Mouse (Mus musculus) left cerebral cortex, postnatal 14 days (tissue): ENCODE results near the gene Rbm25. TPM values are rescaled to one million over a fixed set of nuclear protein-coding genes. Genes with fewer than 3 reads are reported as not detected.
A peak's percentile ranks its signal among the peaks of the same experiment; 100 is the strongest.
"Not testable (repeated sequence)": the region's sequence is repeated elsewhere in the genome, so short reads cannot be mapped to it uniquely, and the experiment has no call there.

Experiments used
- DNase-seq, 2 experiments: peaks; one replicate each; pipeline ENCODE4 v3.0.0; 2021 to 2022; ENCODE audit warnings: low spot score in 2 of 2, mixed read lengths in 1 of 2
- intact Hi-C: fragments of 180-260 bp; cut with DNase I; formaldehyde crosslinking; loops from one replicate; pipeline ENCODE4 v1.15.1; 2025
- long read RNA-seq, 2 experiments: library from polyadenylated mRNA; stranded (forward); transcript quantifications; one replicate each; pipeline ENCODE4 v2.0.0; 2021
- total RNA-seq, 2 experiments: library from RNA; stranded (reverse); gene quantifications; 2 replicates each; pipeline ENCODE4 v1.2.3; 2021

The Rbm25 gene
- total RNA-seq: 100 to 1,000 TPM; 114 to 119 TPM
- long read RNA-seq, experiment 1, full-length matches to known transcripts: 42 of 69 reads
- long read RNA-seq, experiment 1, partial matches to known transcripts: 11 of 69 reads
- long read RNA-seq, experiment 1, other reads (novel, unspliced or antisense): 16 of 69 reads
- long read RNA-seq, experiment 2, full-length matches to known transcripts: 35 of 53 reads
- long read RNA-seq, experiment 2, partial matches to known transcripts: 11 of 53 reads
- long read RNA-seq, experiment 2, other reads (novel, unspliced or antisense): 7 of 53 reads

DNA sequence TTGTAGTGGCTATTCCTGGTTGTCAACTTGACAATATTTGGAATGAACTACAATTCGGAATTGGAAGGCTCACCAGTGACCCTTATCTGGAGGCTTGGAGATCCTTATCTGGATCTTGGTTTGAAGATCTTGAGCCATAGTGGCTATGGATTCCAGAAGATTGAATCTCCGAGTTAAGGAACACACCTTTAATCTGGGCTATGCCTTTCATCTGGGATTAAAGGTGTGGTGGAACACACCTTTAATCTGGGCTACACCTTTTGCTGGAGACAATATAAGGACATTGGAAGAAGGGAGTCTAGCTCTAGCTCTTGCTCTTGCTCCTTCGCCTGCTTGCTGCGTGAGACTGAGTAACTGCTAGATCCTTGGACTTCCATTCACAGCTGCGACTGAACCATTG lies at the start of gene Rbm25:
Gene Rbm25 (plus strand): TSS at position 301 of the 400 bp plus-strand sequence.
- intact Hi-C loops: not testable (repeated sequence)

GRCm38 (mm10) chr12:83582106-83582505 lies 48.9 kb upstream of the Rbm25 start:
- no peak for DNase-seq
- intact Hi-C loops: no loop called here

More for the DNA sequence above, at the start of gene Rbm25:
- not testable (repeated sequence) for DNase-seq

DNA sequence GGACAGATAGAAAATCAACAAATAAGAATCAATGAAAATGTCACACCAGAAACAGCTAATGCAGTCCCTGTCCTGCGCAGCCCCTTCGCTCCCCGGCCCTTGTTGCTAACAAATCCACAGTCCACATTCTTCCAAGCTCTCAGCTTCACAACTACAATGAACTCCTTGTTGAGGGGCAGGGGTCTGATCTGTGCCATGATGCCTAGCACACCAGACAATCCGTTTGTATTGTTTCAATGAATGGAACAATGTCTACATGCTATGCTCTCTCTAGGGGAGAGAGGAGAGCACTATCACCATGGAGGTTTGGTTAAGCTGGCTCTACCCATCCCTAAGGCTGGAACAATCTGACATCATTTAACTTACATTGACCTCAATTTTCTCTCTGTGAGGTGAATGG lies 48.3 kb upstream of the Rbm25 start:
- intact Hi-C loops: no loop called here
- DNase-seq: no peak

- DNase-seq: no peak
- intact Hi-C loops: no loop called here
These were observed 44.4 kb upstream of the Rbm25 start for GRCm38 (mm10) chr12:83586628-83587027.

GRCm38 (mm10) chr12:83591754-83592501 lies 39.1 kb upstream of the Rbm25 start:
- DNase-seq: no peak
- intact Hi-C loops: loop anchor here (10.0 kb wide), 1 partner anchor 53 kb away; no protein-coding TSS in a partner anchor

DNA sequence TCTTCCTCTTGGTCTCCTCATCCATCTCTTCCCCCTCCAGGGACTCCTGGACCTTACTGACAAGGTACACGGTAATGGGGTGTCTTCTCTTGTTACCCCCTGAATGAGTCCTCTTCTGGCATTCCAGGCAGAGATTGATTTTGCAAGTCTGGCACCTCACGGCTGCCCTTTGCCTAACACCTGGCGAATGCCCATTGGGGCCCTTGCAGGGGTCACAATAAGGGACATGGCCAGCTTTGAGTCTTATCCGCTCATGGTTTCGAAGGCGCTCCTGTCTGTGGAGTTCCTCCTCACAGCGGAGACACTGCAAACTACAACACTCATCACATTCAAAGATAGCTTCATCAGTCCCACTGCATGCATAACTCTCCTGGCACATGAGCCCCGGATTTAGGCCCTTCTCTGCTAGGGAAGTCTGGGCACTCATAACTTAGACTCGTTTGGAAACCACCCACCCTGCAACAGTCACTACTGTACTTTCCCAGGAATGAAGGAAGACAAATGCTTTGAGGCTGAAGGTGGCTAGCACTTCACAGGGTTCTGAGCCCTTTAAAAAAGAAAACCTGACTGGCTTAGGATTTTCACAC lies 36.5 kb upstream of the Rbm25 start:
- intact Hi-C loops: loop anchor here (10.0 kb wide), 1 partner anchor 50 kb away; no protein-coding TSS in a partner anchor
- DNase-seq: peak; percentile 26 to 40

DNA sequence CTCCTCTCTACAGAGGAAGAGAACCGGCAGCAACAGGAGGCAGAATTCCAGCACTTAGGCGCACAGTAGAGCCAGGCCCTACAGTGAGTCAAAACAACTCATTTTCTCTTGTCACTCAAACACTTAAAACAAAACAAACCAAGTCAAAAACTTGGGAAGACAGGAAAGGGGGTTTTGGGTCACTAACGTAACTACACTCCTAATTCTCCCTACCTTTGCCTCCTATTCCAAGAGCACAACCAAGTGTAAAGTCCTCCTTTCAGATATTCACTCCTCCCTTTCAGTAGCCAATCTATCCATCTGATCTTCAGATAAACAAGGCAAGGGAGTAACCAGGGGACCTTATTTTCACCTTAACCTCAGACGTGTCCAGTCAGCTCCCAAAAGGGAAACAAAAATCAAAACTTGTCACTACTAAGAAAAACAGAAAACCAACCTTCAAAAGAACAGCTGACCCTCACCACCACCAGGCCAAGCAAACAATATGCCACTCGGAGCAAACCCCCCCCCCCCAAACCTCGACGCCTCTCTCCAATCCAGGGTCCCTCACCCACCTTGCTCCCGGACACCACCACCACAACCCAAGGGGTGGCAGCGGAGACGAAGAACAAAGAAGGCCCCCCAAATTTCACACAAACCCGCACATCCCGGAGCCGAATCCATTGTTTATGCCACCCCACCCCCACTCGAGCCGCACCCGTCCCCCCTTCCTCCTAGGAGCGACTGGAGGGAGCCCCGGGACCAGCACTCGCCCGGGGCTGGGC lies 34.7 kb upstream of the Rbm25 start:
- peak in 1 of 2 experiments; percentile 9 for DNase-seq
- intact Hi-C loops: loop anchor here (10.0 kb wide), 1 partner anchor 48 kb away; no protein-coding TSS in a partner anchor

- intact Hi-C loops: loop anchor here (10.0 kb wide), 1 partner anchor 48 kb away; no protein-coding TSS in a partner anchor
- peak; percentile 96 to 97 for DNase-seq
These were observed 34.0 kb upstream of the Rbm25 start, which contains the start of gene Zfyve1 for GRCm38 (mm10) chr12:83597025-83597501. TSS of gene Zfyve1 (minus strand) at chr12:83597222.

GRCm38 (mm10) chr12:83597881-83598280 lies 33.2 kb upstream of the Rbm25 start:
- intact Hi-C loops: loop anchor here (10.0 kb wide), 1 partner anchor 47 kb away; no protein-coding TSS in a partner anchor
- no peak for DNase-seq

GRCm38 (mm10) chr12:83602285-83602684 lies 28.8 kb upstream of the Rbm25 start:
- intact Hi-C loops: no loop called here
- no peak for DNase-seq

GRCm38 (mm10) chr12:83606411-83606810 lies 24.6 kb upstream of the Rbm25 start:
- DNase-seq, intact Hi-C loops: not testable (repeated sequence)

GRCm38 (mm10) chr12:83617261-83617660 lies 13.8 kb upstream of the Rbm25 start:
- DNase-seq: no peak

DNA sequence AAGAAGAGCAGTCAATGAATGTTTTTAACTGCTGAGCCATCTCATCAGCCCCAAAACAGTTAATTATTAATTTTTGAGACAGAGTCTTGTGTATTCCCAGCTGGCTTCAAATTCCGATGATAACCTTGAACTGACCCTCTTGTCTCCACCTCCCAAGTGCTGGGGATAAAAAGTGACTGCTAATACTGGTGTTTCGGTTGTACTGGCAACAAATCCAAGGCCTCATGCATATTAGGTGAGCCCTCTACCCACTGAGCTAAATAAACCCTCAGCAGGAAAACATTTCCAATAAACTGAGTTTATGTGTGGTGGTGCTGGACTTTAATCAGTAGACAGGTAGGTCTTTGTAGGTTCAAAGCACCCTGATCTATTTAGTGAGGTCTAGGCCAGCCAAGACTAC lies 12.1 kb upstream of the Rbm25 start:
- DNase-seq: no peak
- intact Hi-C loops: no loop called here

More at GRCm38 (mm10) chr12:83617261-83617660, 13.8 kb upstream of the Rbm25 start:
- intact Hi-C loops: no loop called here

- intact Hi-C loops, DNase-seq: not testable (repeated sequence)
These were observed 10.3 kb upstream of the Rbm25 start for GRCm38 (mm10) chr12:83620694-83621093.

DNA sequence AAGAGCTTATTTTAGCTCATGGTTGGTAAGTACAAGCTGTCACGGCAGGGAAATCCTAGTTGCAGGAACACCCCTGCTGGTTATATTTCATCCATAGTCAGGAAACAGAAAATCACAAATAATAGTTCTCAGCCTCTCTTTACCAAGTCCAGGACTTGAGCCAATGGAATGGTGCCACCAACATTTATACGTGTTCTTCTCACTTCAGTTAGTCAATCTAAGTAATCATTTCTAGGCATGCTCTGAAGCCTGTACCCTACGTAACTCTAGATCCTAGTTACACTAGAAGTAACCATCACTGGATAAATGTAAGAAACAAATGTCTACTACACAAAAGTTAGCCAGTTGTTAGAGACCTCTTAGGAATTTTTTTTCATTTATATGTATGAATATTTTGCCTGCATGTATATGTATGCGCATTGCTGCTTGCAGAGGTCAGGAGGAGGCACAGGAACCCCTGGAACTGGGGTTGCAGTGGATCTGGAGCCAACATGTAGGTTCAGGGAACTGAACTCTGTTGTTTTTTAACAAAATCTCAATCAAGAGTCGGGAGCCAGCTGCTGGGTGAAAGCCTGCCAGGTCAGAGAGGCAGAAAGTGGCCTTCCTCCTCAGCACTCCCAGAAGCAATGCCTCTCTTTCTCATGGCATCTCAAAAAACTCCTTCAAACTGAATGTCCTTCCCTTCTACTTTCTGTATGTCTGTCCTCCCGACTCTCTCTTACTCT lies 8.8 kb upstream of the Rbm25 start:
- intact Hi-C loops: no loop called here
- no peak for DNase-seq

GRCm38 (mm10) chr12:83624321-83624720 lies 6.7 kb upstream of the Rbm25 start:
- DNase-seq: no peak
- intact Hi-C loops: no loop called here

GRCm38 (mm10) chr12:83631743-83632679 lies 975 bp downstream of the Rbm25 start:
- intact Hi-C loops: no loop called here
- DNase-seq: peak; percentile 97 to 99
